Mouse (Mus musculus) large intestine, adult 2 months (tissue): Measurements from ENCODE around the gene Kif23. TPM values are rescaled to one million over a fixed set of nuclear protein-coding genes. Genes with fewer than 3 reads are reported as not detected.

Experiments used
- DNase-seq: peaks from one replicate; pipeline ENCODE4 v3.0.0-alpha.2; 2012; ENCODE audit warnings: low read depth, low spot score
- WGBS: fragments of 180-500 bp; shearing (Covaris S2); methylation state at CpG from one replicate; pipeline ENCODE4 v1.1.7; 2018; 5-methylcytosine and 5-hydroxymethylcytosine counted together
- polyA plus RNA-seq: library from polyadenylated mRNA; depleted of rRNA; stranded (reverse); fragments of >200 nt; gene quantifications from 2 replicates; pipeline ENCODE4 v1.2.3, GENCODE M21; 2012

Gene Kif23
- polyA plus RNA-seq, 1 experiment: 12.9 TPM

GRCm38 (mm10) chr9:61908832-61909407, 37.7 kb downstream of the Kif23 start:
- DNase-seq: no peak
- WGBS: 82% methylated on average over 11 of the region's 11 CpGs

GRCm38 (mm10) chr9:61908341-61908740, 38.2 kb downstream of the Kif23 start:
- DNase-seq: no peak
- 83% methylated on average over 3 of the region's 3 CpGs for WGBS

- WGBS: 88% methylated on average over 4 of the region's 4 CpGs
- DNase-seq: no peak
Observed at GRCm38 (mm10) chr9:61907621-61908295, 38.8 kb downstream of the Kif23 start.

- WGBS: 61% methylated on average over 10 of the region's 10 CpGs
- no peak for DNase-seq
Observed at GRCm38 (mm10) chr9:61906912-61907311, 39.7 kb downstream of the Kif23 start.

- 24% methylated on average over 5 of the region's 5 CpGs for WGBS
- no peak for DNase-seq
Observed at GRCm38 (mm10) chr9:61905576-61905975, 41.0 kb downstream of the Kif23 start.

- DNase-seq: no peak
- 16% methylated on average over 7 of the region's 7 CpGs for WGBS
Observed at GRCm38 (mm10) chr9:61904201-61904600, 42.4 kb downstream of the Kif23 start.

- 67% methylated on average over 9 of the region's 9 CpGs for WGBS
- DNase-seq: no peak
Observed at GRCm38 (mm10) chr9:61902445-61902844, 44.1 kb downstream of the Kif23 start.

- DNase-seq: no peak
- 76% methylated on average over 4 of the region's 4 CpGs for WGBS
Observed at GRCm38 (mm10) chr9:61901574-61901973, 45.0 kb downstream of the Kif23 start.

GRCm38 (mm10) chr9:61899804-61900203, 46.8 kb downstream of the Kif23 start:
- 10% methylated on average over 16 of the region's 16 CpGs for WGBS
- DNase-seq: no peak

- WGBS: 3% methylated on average over 7 of the region's 8 CpGs
- no peak for DNase-seq
Observed at GRCm38 (mm10) chr9:61898401-61898800, 48.2 kb downstream of the Kif23 start.

- DNase-seq: no peak
Observed at GRCm38 (mm10) chr9:61895014-61895413, 51.6 kb downstream of the Kif23 start.

GRCm38 (mm10) chr9:61889855-61890254, 56.7 kb downstream of the Kif23 start:
- 56% methylated on average over 8 of the region's 8 CpGs for WGBS
- DNase-seq: no peak

More at GRCm38 (mm10) chr9:61895014-61895413, 51.6 kb downstream of the Kif23 start:
- WGBS: 87% methylated on average over 8 of the region's 8 CpGs

- no peak for DNase-seq
- 60% methylated on average over 11 of the region's 11 CpGs for WGBS
Observed at GRCm38 (mm10) chr9:61887661-61888379, 58.8 kb downstream of the Kif23 start.

- no peak for DNase-seq
- 69% methylated on average over 7 of the region's 7 CpGs for WGBS
Observed at GRCm38 (mm10) chr9:61885964-61886363, 60.6 kb downstream of the Kif23 start.

GRCm38 (mm10) chr9:61884936-61885335, 61.6 kb downstream of the Kif23 start:
- DNase-seq: no peak
- 62% methylated on average over 13 of the region's 13 CpGs for WGBS

- 87% methylated on average over 7 of the region's 7 CpGs for WGBS
- no peak for DNase-seq
Observed at GRCm38 (mm10) chr9:61884375-61884774, 62.2 kb downstream of the Kif23 start.

GRCm38 (mm10) chr9:61882179-61882578, 64.4 kb downstream of the Kif23 start:
- WGBS: 49% methylated on average over 3 of the region's 3 CpGs
- DNase-seq: no peak

GRCm38 (mm10) chr9:61878889-61879288, 67.7 kb downstream of the Kif23 start:
- no peak for DNase-seq
- WGBS: 51% methylated on average over 2 of the region's 2 CpGs

- 51% methylated on average over 22 of the region's 22 CpGs for WGBS
- no peak for DNase-seq
Observed at GRCm38 (mm10) chr9:61877373-61878112, 69.0 kb downstream of the Kif23 start.

- WGBS: 38% methylated on average over 8 of the region's 8 CpGs
Observed at GRCm38 (mm10) chr9:61873325-61873724, 73.2 kb downstream of the Kif23 start.

More at GRCm38 (mm10) chr9:61873325-61873724, 73.2 kb downstream of the Kif23 start:
- DNase-seq: no peak
